Mouse (Mus musculus): ENCODE measurements around the gene Scube1. TPM values are rescaled to one million over a fixed set of nuclear protein-coding genes. Genes with fewer than 3 reads are reported as not detected.
A peak's percentile ranks its signal among the peaks of the same experiment; 100 is the strongest.

The Scube1 gene
- total and polyA plus RNA-seq, 2 experiments from 2014 or later, result 1.9 to 4.3 TPM

- Histone ChIP-seq H3K9me3 (replicated peaks; ENCODE audit: control insufficient read depth, low read length) (no peaks in the 10 kb centered on the region), H3K4me1 (ENCODE audit: control insufficient read depth, insufficient read depth) (peaks cover 6% of the 10 kb centered on the region; the same call in 1 of the 2 replicates), H3K4me2 (ENCODE audit: low read depth, low read length) (no peak overlapping the region), H3K27me3 (ENCODE audit: control insufficient read depth, insufficient read depth, low read length) (peaks cover 61% of the 10 kb centered on the region), H3K4me3 (ENCODE audit: low read depth, low read length) (0 out of 2 replicates have a peak overlapping the region, but pooled peaks have one; percentile 65), H3K27ac (ENCODE audit: low read depth) (no peak overlapping the region), H3K9ac (replicated peaks; ENCODE audit: low read depth, low read length) (no peak overlapping the region), H3K36me3 (replicated peaks; ENCODE audit: control insufficient read depth, insufficient read depth, low read length) (no peaks in the 10 kb centered on the region)
- no peak for TF ChIP-seq EP300 (IDR thresholded peaks at IDR 0.05; ENCODE audit: low read depth)
- WGBS, result 40% methylated on average over 28 of the region's 28 CpGs
- no peak for ATAC-seq (ENCODE audit: insufficient read depth, low read depth)
- DNase-seq (ENCODE audit: low spot score), result no peak
Measured at GRCm38 (mm10) chr15:83725556-83726200, 857 bp upstream of the Scube1 start.

- peak overlapping the region; percentile 65 for H3K4me3 ChIP-seq (ENCODE audit: low read depth, low read length)
- peak overlapping the region; percentile 99 for H3K4me2 ChIP-seq (ENCODE audit: low read depth, low read length)
- peak overlapping the region; percentile 48; the same call in 1 of the 2 replicates for H3K9ac ChIP-seq (replicated peaks; ENCODE audit: low read depth, low read length)
- peaks cover 6% of the 10 kb centered on the region; the same call in 1 of the 2 replicates for H3K4me1 ChIP-seq (ENCODE audit: control insufficient read depth, insufficient read depth)
- TF ChIP-seq EP300 (IDR thresholded peaks at IDR 0.05; ENCODE audit: low read depth) (no peak), CTCF (IDR thresholded peaks at IDR 0.05; ENCODE audit: low read depth) (no peak)
- H3K27ac ChIP-seq (ENCODE audit: low read depth), result no peak overlapping the region
- H3K27me3 ChIP-seq (ENCODE audit: control insufficient read depth, insufficient read depth, low read length), result peaks cover 61% of the 10 kb centered on the region
- DNase-seq (ENCODE audit: low spot score), result no peak
- H3K36me3 ChIP-seq (replicated peaks; ENCODE audit: control insufficient read depth, insufficient read depth, low read length), result no peaks in the 10 kb centered on the region
- no peaks in the 10 kb centered on the region for H3K9me3 ChIP-seq (replicated peaks; ENCODE audit: control insufficient read depth, low read length)
- WGBS, result 1% methylated on average over 58 of the region's 61 CpGs
- ATAC-seq (ENCODE audit: insufficient read depth, low read depth), result peak; percentile 15; the same call in 1 of the 2 replicates
Measured at GRCm38 (mm10) chr15:83724160-83724885, 498 bp downstream of the Scube1 start.

GRCm38 (mm10) chr15:83715582-83716228 is 9.1 kb downstream of the Scube1 start:
- ATAC-seq (ENCODE audit: insufficient read depth, low read depth) (no peak), DNase-seq (ENCODE audit: low spot score) (no peak)
- WGBS, result 81% methylated on average over 6 of the region's 6 CpGs
- Histone ChIP-seq H3K9ac (replicated peaks; ENCODE audit: low read depth, low read length) (no peak overlapping the region), H3K27ac (ENCODE audit: low read depth) (no peak overlapping the region), H3K27me3 (ENCODE audit: control insufficient read depth, insufficient read depth, low read length) (no peaks in the 10 kb centered on the region), H3K4me3 (ENCODE audit: low read depth, low read length) (no peak overlapping the region), H3K4me1 (ENCODE audit: control insufficient read depth, insufficient read depth) (no peaks in the 10 kb centered on the region), H3K4me2 (ENCODE audit: low read depth, low read length) (no peak overlapping the region), H3K36me3 (replicated peaks; ENCODE audit: control insufficient read depth, insufficient read depth, low read length) (no peaks in the 10 kb centered on the region), H3K9me3 (replicated peaks; ENCODE audit: control insufficient read depth, low read length) (no peaks in the 10 kb centered on the region)
- no peak for TF ChIP-seq EP300 (IDR thresholded peaks at IDR 0.05; ENCODE audit: low read depth)

GRCm38 (mm10) chr15:83712798-83713197 is 12.0 kb downstream of the Scube1 start:
- DNase-seq (ENCODE audit: low spot score) (no peak), ATAC-seq (ENCODE audit: insufficient read depth, low read depth) (no peak)
- H3K9me3 ChIP-seq (replicated peaks; ENCODE audit: control insufficient read depth, low read length), result no peaks in the 10 kb centered on the region
- no peaks in the 10 kb centered on the region for H3K36me3 ChIP-seq (replicated peaks; ENCODE audit: control insufficient read depth, insufficient read depth, low read length)
- H3K4me3 ChIP-seq (ENCODE audit: low read depth, low read length), result no peak overlapping the region
- no peaks in the 10 kb centered on the region for H3K4me1 ChIP-seq (ENCODE audit: control insufficient read depth, insufficient read depth)
- H3K27ac ChIP-seq (ENCODE audit: low read depth), result no peak overlapping the region
- no peaks in the 10 kb centered on the region for H3K27me3 ChIP-seq (ENCODE audit: control insufficient read depth, insufficient read depth, low read length)
- no peak for TF ChIP-seq CTCF (IDR thresholded peaks at IDR 0.05; ENCODE audit: low read depth)
- no peak for TF ChIP-seq EP300 (IDR thresholded peaks at IDR 0.05; ENCODE audit: low read depth)
- no peak overlapping the region for H3K9ac ChIP-seq (replicated peaks; ENCODE audit: low read depth, low read length)
- 89% methylated on average over 10 of the region's 10 CpGs for WGBS
- H3K4me2 ChIP-seq (ENCODE audit: low read depth, low read length), result no peak overlapping the region

- H3K27me3 ChIP-seq (ENCODE audit: control insufficient read depth, insufficient read depth, low read length), result no peaks in the 10 kb centered on the region
- ATAC-seq (ENCODE audit: insufficient read depth, low read depth) (no peak), DNase-seq (ENCODE audit: low spot score) (no peak)
- H3K4me3 ChIP-seq (ENCODE audit: low read depth, low read length), result no peak overlapping the region
- H3K9me3 ChIP-seq (replicated peaks; ENCODE audit: control insufficient read depth, low read length), result no peaks in the 10 kb centered on the region
- no peaks in the 10 kb centered on the region for H3K4me1 ChIP-seq (ENCODE audit: control insufficient read depth, insufficient read depth)
- no peaks in the 10 kb centered on the region for H3K36me3 ChIP-seq (replicated peaks; ENCODE audit: control insufficient read depth, insufficient read depth, low read length)
- WGBS, result 92% methylated on average over 5 of the region's 5 CpGs
- no peak for TF ChIP-seq CTCF (IDR thresholded peaks at IDR 0.05; ENCODE audit: low read depth)
- no peak for TF ChIP-seq EP300 (IDR thresholded peaks at IDR 0.05; ENCODE audit: low read depth)
- H3K27ac ChIP-seq (ENCODE audit: low read depth), result no peak overlapping the region
- no peak overlapping the region for H3K4me2 ChIP-seq (ENCODE audit: low read depth, low read length)
- H3K9ac ChIP-seq (replicated peaks; ENCODE audit: low read depth, low read length), result no peak overlapping the region
Measured at GRCm38 (mm10) chr15:83712361-83712760, 12.5 kb downstream of the Scube1 start.
